In the genomic region with DNA sequence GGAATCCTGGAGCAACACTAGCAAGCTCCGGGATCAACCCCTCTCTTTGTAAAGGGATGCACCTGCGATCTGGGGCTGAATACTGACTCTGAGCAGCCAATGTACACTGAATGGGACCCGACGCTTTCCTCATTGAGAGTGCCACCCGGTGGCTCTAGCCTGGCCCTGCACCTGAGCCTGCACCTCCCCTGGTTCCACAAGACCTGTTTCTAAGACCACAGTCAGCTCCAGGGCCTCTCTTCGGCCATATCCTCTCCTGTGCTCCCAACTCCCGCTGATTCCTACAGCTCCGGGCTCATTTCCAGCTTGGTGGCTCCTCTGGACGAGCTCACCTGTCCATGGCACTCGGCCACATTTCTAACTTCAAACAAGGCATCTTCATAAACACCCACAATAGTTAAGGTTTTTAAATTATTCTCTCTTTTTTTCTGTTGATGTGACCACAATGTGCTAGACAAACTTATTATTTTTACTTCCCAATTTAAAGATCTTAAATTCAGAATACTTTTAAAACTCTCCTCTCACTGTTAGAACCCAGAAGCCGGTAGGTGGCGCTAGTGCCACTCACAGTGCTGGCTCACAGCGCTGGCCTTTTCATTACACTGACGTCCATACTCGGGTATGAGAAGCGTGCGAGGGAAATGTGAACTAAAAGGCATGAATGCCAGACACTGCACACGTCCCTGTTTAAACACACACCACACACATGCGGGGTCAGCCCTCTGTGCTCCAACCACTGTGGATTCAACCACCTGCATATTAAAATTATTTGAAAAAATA, we compare ENCODE assay signal across 8 mouse cellular contexts. TPM values are rescaled to one million over a fixed set of nuclear protein-coding genes. Genes with fewer than 3 reads are reported as not detected.
DNase-seq lines count a peak whose midpoint lies in the region; ATAC-seq and TF ChIP-seq lines count a peak whose summit lies in the region.

No protein-coding gene starts in this region.

- no peak overlapping the region for H3K4me3 ChIP-seq in midbrain, embryonic 14.5 days (replicated peaks; ENCODE audit: low read depth, low read length)
- H3K4me3 ChIP-seq in spleen, adult 2 months (ENCODE audit: extremely low read depth, insufficient read depth, insufficient read length) = no peak overlapping the region

- TF ChIP-seq POLR2A in spleen, adult 2 months (IDR thresholded peaks at IDR 0.05; ENCODE audit: low read depth, low read length) = no peak

- no peak overlapping the region for H3K27ac ChIP-seq in midbrain, embryonic 14.5 days (replicated peaks; ENCODE audit: low read depth, low read length)
- no peak overlapping the region for H3K27ac ChIP-seq in spleen, adult 2 months (ENCODE audit: insufficient read depth, low read length)

- no peaks in the 10 kb centered on the region for H3K9me3 ChIP-seq in midbrain, embryonic 14.5 days (ENCODE audit: control insufficient read depth, low read length)

- intact Hi-C loops in left cerebral cortex, postnatal 4 days (cut with DNase I) = loop anchor here (2.0 kb wide), 1 partner anchor 73 kb away; no protein-coding TSS in a partner anchor

- 16% methylated on average over 19 of the region's 19 CpGs for WGBS in midbrain, embryonic 14.5 days
- WGBS in spleen, adult 2 months = 24% methylated on average over 19 of the region's 19 CpGs

- peak; percentile 80; the same call in 1 of the 2 replicates for TF ChIP-seq CTCF in spleen, adult 2 months (IDR thresholded peaks at IDR 0.05; ENCODE audit: extremely low read depth, insufficient read depth, insufficient read length, insufficient replicate concordance)

- H3K4me2 ChIP-seq in midbrain, embryonic 14.5 days (ENCODE audit: low read length) = no peak overlapping the region

- H3K27me3 ChIP-seq in midbrain, embryonic 14.5 days (ENCODE audit: control insufficient read depth, insufficient read depth, low read length) = no peaks in the 10 kb centered on the region
- H3K27me3 ChIP-seq in spleen, adult 2 months (ENCODE audit: control insufficient read depth, insufficient read depth, low read length) = no peaks in the 10 kb centered on the region

- peak; percentile 90 for DNase-seq in adrenal gland, postnatal 10 days
- DNase-seq in embryo, embryonic 11.5 days (ENCODE audit: low read depth, low spot score) = peak; percentile 73
- peak; percentile 92 for DNase-seq in heart, adult 11 months
- peak; percentile 47 for DNase-seq in kidney, adult 11 months
- DNase-seq in left cerebral cortex, postnatal 4 days = peak; percentile 86
- DNase-seq in midbrain, embryonic 14.5 days = peak; percentile 95
- DNase-seq in spleen, adult 2 months (ENCODE audit: low read depth in 1 of 2, low spot score in 2 of 2) = peak; percentile 35 to 64

- H3K4me1 ChIP-seq in midbrain, embryonic 14.5 days (ENCODE audit: control insufficient read depth, insufficient read depth, low read length) = no peaks in the 10 kb centered on the region
- peaks cover 3% of the 10 kb centered on the region; the same call in 1 of the 2 replicates for H3K4me1 ChIP-seq in spleen, adult 2 months (ENCODE audit: control insufficient read depth, insufficient read depth, insufficient read length)

- H3K36me3 ChIP-seq in midbrain, embryonic 14.5 days (ENCODE audit: control insufficient read depth, insufficient read depth, low read length) = no peaks in the 10 kb centered on the region
- H3K36me3 ChIP-seq in spleen, adult 2 months (ENCODE audit: control insufficient read depth, insufficient read depth, low read length) = no peaks in the 10 kb centered on the region

- peak; percentile 62; the same call in 1 of the 2 replicates for ATAC-seq in midbrain, embryonic 14.5 days (ENCODE audit: low FRiP score, low TSS enrichment)
- no peak for ATAC-seq in inflammation-experienced regulatory T-cells, adult 6 months

- no peak overlapping the region for H3K9ac ChIP-seq in midbrain, embryonic 14.5 days (replicated peaks; ENCODE audit: low read length)

RNA-seq across cellular contexts. Expression of a gene that starts 48.5 kb away (rescaled TPM):
- total RNA-seq in adrenal gland, postnatal 10 days (2021) = 10 to 100 TPM; 10.9 to 13.5 TPM
- total RNA-seq in left cerebral cortex, postnatal 4 days (2021) = 1 to 10 TPM; 2.7 to 2.9 TPM
- 1.3 and 2.2 TPM in 2 replicates for polyA plus RNA-seq in midbrain, embryonic 14.5 days (2014; fragmentation: Nextera tagmentation; extraction: Ambion mirVana)
- 1.6 and 1.8 TPM in 2 replicates for polyA plus RNA-seq in spleen, adult 2 months (2012; rRNA removed)
- polyA plus RNA-seq in inflammation-experienced regulatory T-cells, adult 6 months (2017; shearing (Covaris generic)) = under 1 TPM in 1 of 3 experiments, not detected in 2; 0.49 TPM

RNA-seq across cellular contexts. Expression of a gene that starts 57.9 kb away (rescaled TPM):
- total RNA-seq in adrenal gland, postnatal 10 days (2021) = 100 to 1,000 TPM; 173 to 196 TPM
- 100 to 1,000 TPM; 178 to 184 TPM for total RNA-seq in left cerebral cortex, postnatal 4 days (2021)
- polyA plus RNA-seq in midbrain, embryonic 14.5 days (2014; fragmentation: Nextera tagmentation; extraction: Ambion mirVana) = 225 and 305 TPM in 2 replicates
- polyA plus RNA-seq in spleen, adult 2 months (2012; rRNA removed) = 333 and 714 TPM in 2 replicates
- polyA plus RNA-seq in inflammation-experienced regulatory T-cells, adult 6 months (2017; shearing (Covaris generic)) = 10 to 100 TPM; 19.3 to 26.8 (median 23.3) TPM
